ENCODE assay signal across 8 mouse cellular contexts in the genomic region with DNA sequence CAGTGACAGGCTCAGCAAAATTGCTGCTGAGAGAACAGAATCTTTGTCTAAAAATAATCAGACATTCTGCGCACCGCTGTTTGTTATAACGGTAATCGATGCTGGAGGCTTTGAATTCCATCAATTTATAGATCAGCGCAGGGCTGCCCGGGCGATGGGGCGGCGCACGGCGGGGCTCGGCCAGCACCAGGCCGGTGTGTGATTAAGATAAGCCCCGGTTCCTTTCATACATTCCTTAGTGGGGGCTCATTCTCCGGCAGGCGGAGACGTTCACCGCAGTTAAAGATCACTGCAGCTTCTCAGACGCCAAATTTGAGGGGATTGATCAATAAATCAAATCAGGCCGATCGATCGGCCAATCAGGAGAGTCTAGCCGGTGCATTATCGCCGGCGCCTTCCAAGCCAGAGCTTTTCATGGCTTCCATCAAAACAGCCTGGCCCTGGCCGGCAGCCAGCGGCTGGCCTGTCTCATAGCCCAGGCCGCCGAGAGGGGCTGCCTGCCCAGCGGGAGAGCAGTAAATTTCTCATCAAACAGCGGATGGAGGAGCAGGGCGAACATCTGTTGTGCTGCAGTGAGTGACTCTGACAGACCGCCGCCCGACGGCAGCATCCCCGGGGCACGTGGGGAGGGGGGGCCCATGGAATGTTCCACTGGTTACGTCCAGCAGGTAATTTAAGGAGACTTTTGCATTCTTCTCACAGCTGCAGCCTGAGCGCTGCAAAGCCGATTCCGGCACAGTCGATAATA.
DNase-seq lines count a peak whose midpoint lies in the region; ATAC-seq and TF ChIP-seq lines count a peak whose summit lies in the region.

No protein-coding gene starts in this region.

- peak; percentile 74 for DNase-seq in adrenal gland, adult 2 months
- peak; percentile 32 to 39 for DNase-seq in heart, postnatal 36 days
- peak; percentile 52 to 58 for DNase-seq in layer of hippocampus, postnatal 14 days (ENCODE audit: low spot score in 2 of 2)
- no peak for DNase-seq in T-cell, adult 2 months (ENCODE audit: low spot score)
- no peak for DNase-seq in spleen, postnatal 4 days (ENCODE audit: low spot score in 2 of 2)

- H3K36me3 ChIP-seq in ES-Bruce4 (ENCODE audit: control insufficient read depth, insufficient read depth, low read length, poor library complexity, severe bottlenecking), result no peaks in the 10 kb centered on the region
- H3K36me3 ChIP-seq in embryonic facial prominence, embryonic 13.5 days, result no peaks in the 10 kb centered on the region
- H3K36me3 ChIP-seq in midbrain, embryonic 13.5 days, result no peaks in the 10 kb centered on the region

- H3K4me1 ChIP-seq in ES-Bruce4 (ENCODE audit: control insufficient read depth, insufficient read depth, low read length), result no peaks in the 10 kb centered on the region
- H3K4me1 ChIP-seq in embryonic facial prominence, embryonic 13.5 days, result peaks cover 31% of the 10 kb centered on the region
- H3K4me1 ChIP-seq in midbrain, embryonic 13.5 days (replicated peaks), result peaks cover 42% of the 10 kb centered on the region

- H3K27me3 ChIP-seq in ES-Bruce4 (ENCODE audit: control insufficient read depth, insufficient read depth, low read length, poor library complexity, severe bottlenecking), result no peaks in the 10 kb centered on the region
- 0 out of 2 replicates have a peak, but pooled peaks cover 3% of the 10 kb centered on the region for H3K27me3 ChIP-seq in embryonic facial prominence, embryonic 13.5 days
- no peaks in the 10 kb centered on the region for H3K27me3 ChIP-seq in midbrain, embryonic 13.5 days

- H3K9ac ChIP-seq in ES-Bruce4 (ENCODE audit: low read depth, poor library complexity, severe bottlenecking), result peak overlapping the region; percentile 53; the same call in 1 of the 2 replicates
- peak overlapping the region; percentile 53 for H3K9ac ChIP-seq in embryonic facial prominence, embryonic 13.5 days
- peak overlapping the region; percentile 63 for H3K9ac ChIP-seq in midbrain, embryonic 13.5 days (replicated peaks)

- peak overlapping the region; percentile 62 for H3K4me3 ChIP-seq in ES-Bruce4 (ENCODE audit: low read depth, low read length)
- H3K4me3 ChIP-seq in embryonic facial prominence, embryonic 13.5 days, result peak overlapping the region; percentile 33
- peak overlapping the region; percentile 30 for H3K4me3 ChIP-seq in midbrain, embryonic 13.5 days (replicated peaks)

- TF ChIP-seq EP300 in ES-Bruce4 (IDR thresholded peaks at IDR 0.05; ENCODE audit: insufficient read depth, low read depth, low read length), result no peak

- no peak for ATAC-seq in embryonic facial prominence, embryonic 13.5 days (ENCODE audit: insufficient number of reproducible peaks, insufficient read depth, low FRiP score, low TSS enrichment, low read depth)
- ATAC-seq in midbrain, embryonic 13.5 days, result peak; percentile 89

- intact Hi-C loops in heart, postnatal 36 days (cut with DNase I), result loop anchor here (5.0 kb wide), 1 partner anchor 49 kb away; no protein-coding TSS in a partner anchor

- no peak for TF ChIP-seq POLR2A in ES-Bruce4 (IDR thresholded peaks at IDR 0.05; ENCODE audit: insufficient read depth, low read length)

- H3K4me2 ChIP-seq in embryonic facial prominence, embryonic 13.5 days, result peak overlapping the region; percentile 68
- H3K4me2 ChIP-seq in midbrain, embryonic 13.5 days (replicated peaks), result peak overlapping the region; percentile 61

- 2% methylated on average over 44 of the region's 44 CpGs for WGBS in embryonic facial prominence, embryonic 13.5 days
- 2% methylated on average over 44 of the region's 44 CpGs for WGBS in midbrain, embryonic 13.5 days

- no peak for TF ChIP-seq CTCF in ES-Bruce4 (IDR thresholded peaks at IDR 0.05; ENCODE audit: low read depth, low read length)

- no peaks in the 10 kb centered on the region for H3K9me3 ChIP-seq in ES-Bruce4 (replicated peaks; ENCODE audit: control insufficient read depth, insufficient read depth, low read length, poor library complexity, severe bottlenecking)
- no peaks in the 10 kb centered on the region for H3K9me3 ChIP-seq in embryonic facial prominence, embryonic 13.5 days
- no peaks in the 10 kb centered on the region for H3K9me3 ChIP-seq in midbrain, embryonic 13.5 days

- no peak overlapping the region for H3K27ac ChIP-seq in ES-Bruce4 (ENCODE audit: insufficient read depth, low read length)
- peak overlapping the region; percentile 51 for H3K27ac ChIP-seq in embryonic facial prominence, embryonic 13.5 days
- H3K27ac ChIP-seq in midbrain, embryonic 13.5 days, result peak overlapping the region; percentile 91

Comparison
In these comparisons a context has a peak if more than half of its experiments do, and no peak if none do; other contexts are left out.
1. DNase-seq: peak in adrenal gland, adult 2 months (single experiment), heart, postnatal 36 days (2 of 2) and layer of hippocampus, postnatal 14 days (2 of 2); none in T-cell, adult 2 months (single experiment) and spleen, postnatal 4 days (0 of 2).
2. Peak in every context shown above with its lines, with median percentiles within 50 percentile points of each other: H3K4me3 ChIP-seq and H3K9ac ChIP-seq.